Mouse (Mus musculus): ENCODE data around the gene Uhrf1. TPM values are rescaled to one million over a fixed set of nuclear protein-coding genes. Genes with fewer than 3 reads are reported as not detected.

The Uhrf1 gene
- polyA plus RNA-seq, 2 experiments = 93.9 to 105 TPM

- DNase-seq (ENCODE audit: low spot score) = no peak
- no peak for ATAC-seq (ENCODE audit: low FRiP score, low read depth)
- TF ChIP-seq POLR2A (IDR thresholded peaks at IDR 0.05; ENCODE audit: borderline replicate concordance, extremely low read depth, insufficient read depth, insufficient read length) = no peak
- no peak overlapping the region for H3K9ac ChIP-seq (ENCODE audit: low read depth, low read length, severe bottlenecking)
- H3K27ac ChIP-seq (replicated peaks; ENCODE audit: low read depth, low read length) = no peak overlapping the region
- 78% methylated on average over 2 of the region's 2 CpGs for WGBS
- H3K27me3 ChIP-seq (ENCODE audit: control insufficient read depth, insufficient read depth, low read length) = no peaks in the 10 kb centered on the region
- no peaks in the 10 kb centered on the region for H3K9me3 ChIP-seq (ENCODE audit: control insufficient read depth, low read length)
- H3K4me3 ChIP-seq (replicated peaks; ENCODE audit: low read length) = no peak overlapping the region
- H3K4me2 ChIP-seq (replicated peaks; ENCODE audit: low read depth, low read length, severe bottlenecking) = no peak overlapping the region
- H3K4me1 ChIP-seq (ENCODE audit: control insufficient read depth, insufficient read depth, low read length) = no peaks in the 10 kb centered on the region
- H3K36me3 ChIP-seq (ENCODE audit: control insufficient read depth, insufficient read depth, low read length) = peaks cover 9% of the 10 kb centered on the region
Observed at GRCm38 (mm10) chr17:56345364-56345763, 42.2 kb downstream of the Uhrf1 start.

- Histone ChIP-seq H3K4me3 (replicated peaks; ENCODE audit: low read length) (no peak overlapping the region), H3K27me3 (ENCODE audit: control insufficient read depth, insufficient read depth, low read length) (no peaks in the 10 kb centered on the region), H3K4me2 (replicated peaks; ENCODE audit: low read depth, low read length, severe bottlenecking) (no peak overlapping the region), H3K36me3 (ENCODE audit: control insufficient read depth, insufficient read depth, low read length) (peaks cover 26% of the 10 kb centered on the region), H3K9ac (ENCODE audit: low read depth, low read length, severe bottlenecking) (no peak overlapping the region), H3K9me3 (ENCODE audit: control insufficient read depth, low read length) (no peaks in the 10 kb centered on the region), H3K27ac (replicated peaks; ENCODE audit: low read depth, low read length) (no peak overlapping the region), H3K4me1 (ENCODE audit: control insufficient read depth, insufficient read depth, low read length) (no peaks in the 10 kb centered on the region)
- DNase-seq (ENCODE audit: low spot score) (no peak), ATAC-seq (ENCODE audit: low FRiP score, low read depth) (no peak)
- WGBS = 79% methylated on average over 4 of the region's 4 CpGs
- no peak for TF ChIP-seq POLR2A (IDR thresholded peaks at IDR 0.05; ENCODE audit: borderline replicate concordance, extremely low read depth, insufficient read depth, insufficient read length)
Observed at GRCm38 (mm10) chr17:56348128-56348527, 45.0 kb downstream of the Uhrf1 start.

- Histone ChIP-seq H3K9ac (ENCODE audit: low read depth, low read length, severe bottlenecking) (no peak overlapping the region), H3K27me3 (ENCODE audit: control insufficient read depth, insufficient read depth, low read length) (no peaks in the 10 kb centered on the region), H3K4me1 (ENCODE audit: control insufficient read depth, insufficient read depth, low read length) (no peaks in the 10 kb centered on the region), H3K9me3 (ENCODE audit: control insufficient read depth, low read length) (no peaks in the 10 kb centered on the region), H3K4me3 (replicated peaks; ENCODE audit: low read length) (no peak overlapping the region), H3K27ac (replicated peaks; ENCODE audit: low read depth, low read length) (no peak overlapping the region), H3K36me3 (ENCODE audit: control insufficient read depth, insufficient read depth, low read length) (peaks cover 31% of the 10 kb centered on the region), H3K4me2 (replicated peaks; ENCODE audit: low read depth, low read length, severe bottlenecking) (no peak overlapping the region)
- no peak for TF ChIP-seq POLR2A (IDR thresholded peaks at IDR 0.05; ENCODE audit: borderline replicate concordance, extremely low read depth, insufficient read depth, insufficient read length)
- ATAC-seq (ENCODE audit: low FRiP score, low read depth) (no peak), DNase-seq (ENCODE audit: low spot score) (no peak)
Observed at GRCm38 (mm10) chr17:56348586-56348985, 45.5 kb downstream of the Uhrf1 start.

- H3K9me3 ChIP-seq (ENCODE audit: control insufficient read depth, low read length) = no peaks in the 10 kb centered on the region
- DNase-seq (ENCODE audit: low spot score) (peak; percentile 77), ATAC-seq (ENCODE audit: low FRiP score, low read depth) (peak; percentile 69)
- H3K27ac ChIP-seq (replicated peaks; ENCODE audit: low read depth, low read length) = no peak overlapping the region
- no peak for TF ChIP-seq POLR2A (IDR thresholded peaks at IDR 0.05; ENCODE audit: borderline replicate concordance, extremely low read depth, insufficient read depth, insufficient read length)
- no peak overlapping the region for H3K4me3 ChIP-seq (replicated peaks; ENCODE audit: low read length)
- no peak overlapping the region for H3K9ac ChIP-seq (ENCODE audit: low read depth, low read length, severe bottlenecking)
- no peaks in the 10 kb centered on the region for H3K4me1 ChIP-seq (ENCODE audit: control insufficient read depth, insufficient read depth, low read length)
- H3K27me3 ChIP-seq (ENCODE audit: control insufficient read depth, insufficient read depth, low read length) = no peaks in the 10 kb centered on the region
- 36% methylated on average over 2 of the region's 2 CpGs for WGBS
- H3K4me2 ChIP-seq (replicated peaks; ENCODE audit: low read depth, low read length, severe bottlenecking) = no peak overlapping the region
- peaks cover 47% of the 10 kb centered on the region for H3K36me3 ChIP-seq (ENCODE audit: control insufficient read depth, insufficient read depth, low read length)
Observed at GRCm38 (mm10) chr17:56350694-56351093, 47.6 kb downstream of the Uhrf1 start.

GRCm38 (mm10) chr17:56356921-56357885 is 54.1 kb downstream of the Uhrf1 start:
- Histone ChIP-seq H3K9me3 (ENCODE audit: control insufficient read depth, low read length) (no peaks in the 10 kb centered on the region), H3K4me2 (replicated peaks; ENCODE audit: low read depth, low read length, severe bottlenecking) (no peak overlapping the region), H3K27me3 (ENCODE audit: control insufficient read depth, insufficient read depth, low read length) (no peaks in the 10 kb centered on the region), H3K4me1 (ENCODE audit: control insufficient read depth, insufficient read depth, low read length) (no peaks in the 10 kb centered on the region), H3K4me3 (replicated peaks; ENCODE audit: low read length) (no peak overlapping the region), H3K9ac (ENCODE audit: low read depth, low read length, severe bottlenecking) (no peak overlapping the region), H3K36me3 (ENCODE audit: control insufficient read depth, insufficient read depth, low read length) (peaks cover 77% of the 10 kb centered on the region), H3K27ac (replicated peaks; ENCODE audit: low read depth, low read length) (no peak overlapping the region)
- peak; percentile 70 for ATAC-seq (ENCODE audit: low FRiP score, low read depth)
- DNase-seq (ENCODE audit: low spot score) = peak; percentile 79
- 64% methylated on average over 9 of the region's 9 CpGs for whole genome bisulfite sequencing
- TF ChIP-seq POLR2A (IDR thresholded peaks at IDR 0.05; ENCODE audit: borderline replicate concordance, extremely low read depth, insufficient read depth, insufficient read length) = no peak

Data from limb, embryonic 14.5 days (tissue).